Mouse (Mus musculus) kidney, postnatal 25 days (tissue): ENCODE data around the gene Reep6.

Experiments
- DNase-seq, 2 experiments: peaks; one replicate each; pipeline ENCODE4 v3.0.0; 2021; ENCODE audit warnings: mixed read lengths in 2 of 2

The Reep6 gene

GRCm38 (mm10) chr10:80356737-80357136 lies 27.0 kb downstream of the Reep6 start:
- DNase-seq: no peak

- no peak for DNase-seq
These were observed 27.6 kb downstream of the Reep6 start for GRCm38 (mm10) chr10:80357336-80357735.

GRCm38 (mm10) chr10:80357994-80358639 lies 28.4 kb downstream of the Reep6 start:
- peak; percentile 65 to 77 for DNase-seq

GRCm38 (mm10) chr10:80363734-80364133 lies 34.0 kb downstream of the Reep6 start:
- no peak for DNase-seq

GRCm38 (mm10) chr10:80365736-80366135 lies 36.0 kb downstream of the Reep6 start:
- DNase-seq: no peak

- DNase-seq: no peak
These were observed 38.2 kb downstream of the Reep6 start for GRCm38 (mm10) chr10:80367954-80368353.

GRCm38 (mm10) chr10:80368392-80368791 lies 38.6 kb downstream of the Reep6 start:
- DNase-seq: no peak

- DNase-seq: peak in 1 of 2 experiments; percentile 33
These were observed 40.4 kb downstream of the Reep6 start for GRCm38 (mm10) chr10:80369995-80370747.

GRCm38 (mm10) chr10:80371411-80371966 lies 41.7 kb downstream of the Reep6 start:
- peak; percentile 61 to 79 for DNase-seq

GRCm38 (mm10) chr10:80371983-80372382 lies 42.2 kb downstream of the Reep6 start:
- no peak for DNase-seq

- no peak for DNase-seq
These were observed 43.0 kb downstream of the Reep6 start for GRCm38 (mm10) chr10:80372706-80373105.

GRCm38 (mm10) chr10:80374063-80374462 lies 44.3 kb downstream of the Reep6 start:
- DNase-seq: peak; percentile 86 to 91

- peak; percentile 92 to 97 for DNase-seq
These were observed 46.4 kb downstream of the Reep6 start for GRCm38 (mm10) chr10:80376160-80376559.

GRCm38 (mm10) chr10:80377716-80378115 lies 48.0 kb downstream of the Reep6 start:
- DNase-seq: peak in 1 of 2 experiments; percentile 56

GRCm38 (mm10) chr10:80382641-80383365 lies 53.0 kb downstream of the Reep6 start:
- DNase-seq: no peak

GRCm38 (mm10) chr10:80383431-80383830 lies 53.7 kb downstream of the Reep6 start:
- DNase-seq: peak in 1 of 2 experiments; percentile 32

GRCm38 (mm10) chr10:80384115-80384639 lies 54.4 kb downstream of the Reep6 start:
- no peak for DNase-seq

GRCm38 (mm10) chr10:80384709-80385108 lies 55.0 kb downstream of the Reep6 start:
- DNase-seq: no peak

- no peak for DNase-seq
These were observed 55.6 kb downstream of the Reep6 start for GRCm38 (mm10) chr10:80385310-80385709.
